Mouse (Mus musculus) brain, embryonic 14.5 days (tissue): ENCODE data around the gene Pfkp.

Source experiments
- CTCF ChIP-seq: fragments of 200-500 bp; IDR thresholded peaks from 2 replicates; pipeline ENCODE4 v1.5.1; 2012; ENCODE audit warnings: inconsistent platforms, mild to moderate bottlenecking, moderate library complexity, borderline replicate concordance; ENCODE audit not compliant: insufficient read depth, insufficient read length; ENCODE audit errors: extremely low read depth
- POLR2A ChIP-seq: fragments of 200-500 bp; IDR thresholded peaks from 2 replicates; pipeline ENCODE4 v1.6.1; 2012; ENCODE audit warnings: mild to moderate bottlenecking, inconsistent platforms, borderline replicate concordance; ENCODE audit not compliant: poor library complexity, insufficient read depth, insufficient read length, severe bottlenecking; ENCODE audit errors: extremely low read depth

GRCm38 (mm10) chr13:6639507-6640030, 9.0 kb downstream of the Pfkp start:
- TF ChIP-seq POLR2A = no peak
- no peak for TF ChIP-seq CTCF
